Mouse (Mus musculus) left cerebral cortex, postnatal 25 days (tissue): Measurements from ENCODE around the gene Fkbp6. TPM values are rescaled to one million over a fixed set of nuclear protein-coding genes. Genes with fewer than 3 reads are reported as not detected.
"Not testable (repeated sequence)": the region's sequence is repeated elsewhere in the genome, so short reads cannot be mapped to it uniquely, and the experiment has no call there.

Source experiments
- DNase-seq, 2 experiments: peaks; one replicate each; pipeline ENCODE4 v3.0.0; 2022; ENCODE audit warnings: low spot score in 2 of 2, mixed read lengths in 1 of 2
- intact Hi-C: fragments of 180-260 bp; cut with DNase I; formaldehyde crosslinking; loops from one replicate; pipeline ENCODE4 v1.15.1; 2025
- total RNA-seq, 2 experiments: library from RNA; stranded (reverse); gene quantifications; 2 replicates each; pipeline ENCODE4 v1.2.3; 2021

Gene Fkbp6
- under 1 TPM in 1 of 2 experiments, not detected in 1; 0.50 TPM for total RNA-seq

DNA sequence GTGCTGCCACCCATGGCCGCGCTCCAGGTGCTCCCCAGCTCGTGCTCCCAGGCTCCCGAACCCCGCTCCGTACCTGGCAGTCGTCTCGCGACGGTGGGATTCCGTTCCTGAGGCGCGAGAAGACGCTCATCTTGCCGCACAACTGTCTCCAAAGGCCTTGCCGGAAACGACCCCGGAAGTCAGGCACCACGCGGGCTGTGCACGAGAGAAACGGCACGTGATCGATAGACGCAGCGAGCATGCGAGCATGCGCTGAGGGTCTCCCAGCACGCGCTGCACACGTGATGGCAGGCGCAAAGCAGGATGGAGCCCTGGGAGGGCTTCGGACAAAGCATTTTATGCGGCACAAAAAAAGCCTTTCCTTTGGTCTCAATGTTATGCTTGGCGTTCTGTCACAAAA lies at the start of gene Fkbp6:
Gene Fkbp6 (minus strand): TSS at position 183 of the 400 bp plus-strand sequence.
- intact Hi-C loops = loop anchor here (5.0 kb wide), 1 partner anchor 223 kb away; no protein-coding TSS in a partner anchor
- DNase-seq = no peak

DNA sequence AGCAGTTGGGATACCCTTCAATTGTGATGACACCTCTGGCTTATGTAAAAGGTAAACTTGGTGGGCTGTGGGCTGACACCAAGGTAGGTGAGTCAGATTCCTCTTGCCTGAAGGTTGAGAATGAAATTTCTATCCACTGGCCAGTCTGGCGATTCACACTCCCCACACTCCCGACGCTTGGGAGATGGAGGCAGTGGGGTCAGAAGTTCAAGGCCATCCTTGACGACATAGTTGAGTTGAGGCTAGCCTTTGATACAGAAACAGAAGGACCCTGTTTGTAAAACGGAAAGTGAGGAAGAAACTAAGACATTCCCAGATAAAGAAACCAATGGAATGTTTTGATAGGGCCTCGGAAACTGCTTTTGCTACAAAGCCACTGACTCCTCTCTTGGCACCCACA lies 49.5 kb upstream of the Fkbp6 start:
- DNase-seq = no peak
- intact Hi-C loops = loop anchor here (5.0 kb wide), 2 partner anchors 148 to 363 kb away; partner anchors contain the start of gene Hip1

DNA sequence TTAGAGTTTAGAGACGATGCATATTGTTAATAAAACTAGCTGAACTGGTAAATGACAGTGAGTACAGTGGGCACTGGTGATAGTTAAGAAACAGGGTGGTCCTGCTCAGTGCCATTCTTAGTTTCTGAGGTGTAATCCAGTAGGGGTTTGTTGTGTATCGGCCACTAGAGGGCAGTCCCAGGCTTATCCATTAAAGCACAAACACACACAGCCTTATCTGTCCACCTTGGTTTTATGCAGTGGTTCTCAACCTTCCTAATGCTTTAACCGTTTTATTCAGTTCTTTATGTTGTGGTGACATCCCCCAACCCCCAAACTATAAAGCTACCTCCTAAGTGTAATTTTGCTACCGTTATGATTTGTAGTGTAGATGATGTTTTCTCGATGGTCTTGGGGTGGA lies 46.0 kb upstream of the Fkbp6 start:
- peak; percentile 39 to 51 for DNase-seq
- intact Hi-C loops = loop anchor here (2.0 to 5.0 kb wide), 3 partner anchors 27 to 366 kb away; partner anchors contain the start of genes Hip1 and Nsun5

DNA sequence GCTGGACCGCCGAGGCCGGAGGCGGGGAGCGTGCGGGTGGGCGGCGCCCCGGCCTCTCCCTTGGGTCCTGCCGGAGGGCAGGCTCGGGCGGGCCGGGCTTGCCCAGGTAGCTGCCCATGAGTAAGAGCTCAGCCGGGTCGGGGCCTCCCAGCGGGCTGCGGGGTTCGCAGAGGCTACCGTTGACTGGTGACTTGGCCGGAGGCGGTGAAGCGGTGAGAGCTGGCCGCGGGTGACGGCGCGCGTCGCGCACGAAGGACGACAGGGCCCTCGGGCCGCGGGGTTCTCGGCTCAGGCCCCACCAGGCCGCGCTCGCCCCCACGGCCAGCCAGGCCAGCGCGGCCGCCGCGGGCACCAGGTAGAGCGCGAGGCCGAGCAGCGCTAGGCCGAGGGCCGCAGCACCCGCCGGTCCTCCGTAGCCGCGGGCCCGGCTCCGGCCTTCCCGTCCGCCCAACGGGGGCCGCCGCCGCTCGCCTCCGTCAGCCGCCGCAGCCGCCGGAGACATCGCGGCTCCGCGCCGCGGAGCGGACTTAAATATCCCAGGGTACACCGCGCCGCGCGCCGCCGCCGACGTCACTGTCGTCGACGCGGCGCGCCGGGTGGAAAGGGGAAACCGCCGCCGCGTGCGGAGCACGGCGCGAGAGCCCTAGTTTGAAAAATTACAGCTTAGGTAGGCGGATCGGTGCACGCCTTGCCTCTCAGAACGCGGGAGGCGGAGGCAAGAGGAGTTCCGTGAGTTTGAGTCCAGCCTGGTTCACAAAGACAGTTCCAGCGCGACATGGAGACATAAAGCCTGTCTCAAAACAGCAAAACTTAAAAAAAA lies 44.4 kb upstream of the Fkbp6 start, which contains the start of gene Pom121:
Gene Pom121 (minus strand): TSS at position 543 of the 820 bp plus-strand sequence.
- peak; percentile 86 to 87 for DNase-seq
- intact Hi-C loops = loop anchor here (2.0 to 5.0 kb wide), 2 partner anchors 25 to 383 kb away; partner anchors contain the start of genes Mdh2, Nsun5 and Styxl1

DNA sequence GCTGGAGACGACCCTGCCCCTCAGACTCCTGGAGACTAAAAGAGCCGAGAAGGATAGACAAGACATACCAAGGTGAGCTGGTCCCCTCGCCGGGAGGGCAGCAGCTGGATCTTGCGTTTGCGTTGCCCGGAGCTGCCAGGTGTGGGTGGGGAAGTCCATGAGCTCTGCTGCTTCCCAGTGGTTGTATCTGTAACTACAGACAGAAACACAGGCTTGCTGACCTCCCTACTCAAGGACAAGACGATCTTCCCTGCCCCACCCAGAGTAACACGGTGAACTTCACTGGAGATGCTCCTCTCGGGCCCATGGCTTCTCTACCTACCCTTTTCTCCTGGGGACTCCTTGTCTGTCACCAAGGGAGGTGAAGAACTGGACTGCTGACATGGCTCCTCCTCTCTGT lies 33.9 kb upstream of the Fkbp6 start:
- intact Hi-C loops = no loop called here
- DNase-seq = no peak

DNA sequence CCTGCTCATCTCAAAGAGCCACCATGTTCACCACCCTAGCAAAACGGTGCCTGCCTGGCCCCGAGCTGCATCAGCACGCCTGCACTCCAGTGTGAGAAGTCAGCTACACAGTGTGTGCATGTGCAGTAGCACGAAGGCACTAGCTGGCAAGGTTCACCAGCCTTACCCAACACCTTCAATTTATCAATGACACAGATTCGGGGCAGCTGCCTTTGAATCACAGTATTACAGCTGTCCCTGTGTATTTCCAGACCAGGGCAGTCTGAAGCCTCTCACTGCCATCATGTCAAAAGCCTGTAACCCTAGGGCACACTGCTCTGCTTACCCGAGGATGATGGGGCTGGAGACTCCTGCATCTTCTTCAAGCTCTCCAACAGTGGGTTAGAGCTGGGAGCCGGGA lies 32.9 kb upstream of the Fkbp6 start:
- intact Hi-C loops = no loop called here
- DNase-seq = no peak

DNA sequence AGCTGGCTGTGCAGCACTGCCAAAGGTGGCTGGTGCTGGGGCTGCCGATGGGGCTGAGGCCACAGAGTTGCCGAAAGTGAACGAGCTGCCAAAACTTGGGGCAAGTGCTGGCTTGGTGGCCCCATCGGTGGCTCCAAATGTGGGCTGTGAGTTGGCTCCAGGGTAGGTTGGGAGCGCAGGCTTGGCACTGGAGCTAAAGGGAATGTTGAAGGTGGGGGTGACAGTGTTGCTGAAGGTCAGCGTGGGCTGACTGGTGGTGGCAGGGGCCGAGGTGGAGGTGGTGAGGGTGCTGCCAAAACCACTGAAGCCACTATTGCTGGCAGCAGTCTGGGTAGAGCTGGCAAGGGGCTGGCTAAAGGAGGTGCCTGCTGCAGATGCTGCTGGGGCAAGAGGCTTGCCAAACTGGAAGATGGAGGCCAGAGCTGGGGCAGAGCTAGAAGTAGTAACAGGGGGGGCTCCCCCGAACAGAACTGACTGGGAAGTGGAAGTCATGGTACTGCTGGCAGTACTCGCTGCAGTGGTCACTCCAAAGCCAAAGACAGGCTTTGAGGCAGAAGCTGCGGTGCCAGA lies 31.6 kb upstream of the Fkbp6 start:
- intact Hi-C loops = no loop called here
- DNase-seq = no peak

DNA sequence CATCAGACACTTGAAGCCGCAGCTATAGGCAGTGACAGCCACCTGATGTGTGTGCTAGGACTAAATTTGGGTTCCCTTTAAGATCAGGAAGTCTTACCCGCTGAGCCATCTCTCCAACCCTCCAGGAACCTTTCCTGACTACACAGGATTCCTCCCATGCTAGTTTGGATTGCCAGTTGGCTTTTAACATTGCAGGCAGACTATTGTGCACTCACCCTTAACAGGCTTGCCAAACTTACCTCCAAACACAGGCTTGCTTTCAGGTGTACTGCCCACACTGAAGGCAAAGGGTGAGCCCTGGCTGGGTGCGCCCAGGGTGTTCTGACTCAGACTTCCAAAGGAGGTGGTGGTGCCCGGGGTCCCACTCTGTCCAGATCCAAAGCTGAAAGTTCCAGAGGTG lies 30.8 kb upstream of the Fkbp6 start:
- DNase-seq = no peak
- intact Hi-C loops = no loop called here

DNA sequence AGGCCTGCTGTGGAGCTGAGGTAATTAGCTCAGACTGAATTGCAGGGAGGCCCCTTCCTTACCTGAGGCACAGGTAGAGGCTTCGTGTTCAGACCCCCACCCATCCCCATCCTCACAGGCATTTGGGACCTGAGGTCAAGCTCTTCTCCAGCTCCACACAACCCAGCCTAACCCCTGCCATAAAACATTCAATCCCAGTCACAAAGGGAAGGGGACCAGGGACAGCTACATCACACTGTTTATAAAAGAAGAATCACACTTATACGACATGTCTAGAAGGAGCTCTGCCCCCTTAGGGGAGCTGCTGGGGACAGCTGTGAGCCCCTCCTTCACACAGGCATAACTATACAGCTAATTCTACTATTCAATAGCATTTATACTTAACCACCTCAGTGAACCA lies 26.5 kb upstream of the Fkbp6 start:
- intact Hi-C loops = no loop called here
- DNase-seq = no peak

DNA sequence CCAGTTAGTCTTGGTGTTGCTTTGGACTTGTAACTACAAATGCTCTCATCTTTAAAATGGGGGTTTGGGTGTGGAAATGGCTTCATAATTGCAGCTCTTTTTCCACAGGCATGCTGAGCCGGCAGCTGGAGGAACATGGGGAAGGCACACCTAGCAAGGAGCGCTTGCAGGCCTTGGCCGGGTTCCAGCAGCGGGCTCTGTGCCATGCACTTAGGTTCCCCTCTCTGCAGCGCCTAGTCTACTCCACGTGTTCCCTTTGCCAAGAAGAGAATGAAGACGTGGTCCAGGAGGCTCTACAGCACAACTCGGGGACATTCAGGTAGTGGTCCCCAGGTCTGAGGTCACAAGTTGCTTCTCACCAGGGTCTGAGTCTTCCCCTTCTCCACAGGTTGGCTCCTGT lies 25.3 kb upstream of the Fkbp6 start:
- intact Hi-C loops = no loop called here
- no peak for DNase-seq

DNA sequence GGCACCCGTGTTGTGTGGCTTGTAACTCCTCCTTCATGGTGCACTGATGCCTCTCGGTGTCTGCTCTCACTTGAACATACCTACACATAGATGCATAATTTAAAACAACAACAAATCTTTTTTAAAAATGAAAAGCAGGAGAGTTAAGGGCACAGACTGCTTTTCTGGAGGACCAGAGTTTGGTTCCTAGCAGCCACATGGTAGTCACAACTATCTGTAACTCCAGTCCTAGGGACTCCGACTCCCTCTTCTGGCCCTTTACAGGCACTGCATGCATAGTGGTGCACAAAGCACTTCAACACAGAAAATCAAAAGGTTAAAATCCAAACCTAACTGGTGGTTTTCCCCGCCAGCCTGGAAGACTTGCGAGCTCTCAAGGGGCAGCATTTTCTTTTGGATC lies 23.8 kb upstream of the Fkbp6 start:
- DNase-seq = no peak
- intact Hi-C loops = no loop called here

DNA sequence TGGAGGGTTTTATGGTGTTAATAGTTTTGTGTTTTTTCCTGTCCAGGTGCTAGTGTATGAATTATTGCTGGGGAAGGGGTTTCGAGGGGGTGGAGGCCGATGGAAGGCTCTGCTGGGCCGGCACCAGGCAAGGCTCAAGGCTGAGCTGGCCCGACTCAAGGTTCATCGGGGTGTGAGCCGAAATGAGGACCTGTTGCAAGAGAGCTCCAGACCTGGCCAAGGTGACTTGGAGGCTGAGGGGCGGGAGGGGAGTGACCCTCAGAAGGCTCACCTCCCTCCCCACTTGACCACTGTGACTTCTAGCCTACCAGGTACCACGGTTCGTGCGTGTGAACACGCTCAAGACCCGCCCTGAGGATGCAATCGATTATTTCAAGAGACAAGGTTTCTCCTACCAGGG lies 21.4 kb upstream of the Fkbp6 start:
- no peak for DNase-seq
- intact Hi-C loops = no loop called here

DNA sequence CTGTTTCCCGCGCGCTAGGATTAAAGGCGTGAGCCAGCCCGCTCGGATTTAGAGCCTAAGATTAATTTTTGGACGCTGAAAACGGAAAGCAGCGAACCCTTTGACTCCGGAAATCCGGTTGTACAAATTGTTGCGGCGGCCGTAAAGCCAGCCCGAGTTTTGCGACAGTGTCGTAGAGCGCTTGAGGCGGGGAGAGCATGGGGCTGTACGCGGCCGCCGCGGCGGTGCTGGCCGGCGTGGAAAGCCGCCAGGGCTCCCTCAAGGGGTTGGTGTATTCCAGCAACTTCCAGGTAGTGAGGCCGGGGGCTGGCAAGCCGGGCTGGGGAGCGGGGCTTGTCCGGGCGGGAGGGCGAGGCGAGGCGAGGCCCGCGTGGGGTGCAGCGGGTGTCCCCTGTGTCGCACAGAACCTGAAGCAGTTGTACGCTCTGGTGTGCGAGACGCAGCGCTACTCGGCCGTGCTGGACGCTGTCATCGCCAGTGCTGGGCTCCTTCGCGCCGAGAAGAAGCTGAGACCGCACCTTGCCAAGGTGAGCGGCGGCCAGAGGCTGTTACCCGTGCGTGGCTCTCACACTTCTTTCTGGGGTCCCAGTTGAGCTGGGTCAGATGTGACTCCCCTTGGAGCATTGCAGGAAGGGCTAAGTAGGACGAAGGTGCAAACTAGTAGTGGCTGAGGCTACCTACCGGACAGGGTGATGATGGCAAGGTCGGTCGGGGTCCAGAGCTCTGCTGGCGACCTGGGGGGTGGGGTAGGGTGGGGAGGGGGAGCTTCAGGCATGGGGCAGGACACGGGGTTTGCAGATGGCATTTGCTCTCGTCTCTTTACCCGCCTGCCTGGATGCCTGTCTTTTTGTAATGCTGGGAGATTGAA lies 20.2 kb upstream of the Fkbp6 start, which contains the start of gene Nsun5:
Gene Nsun5 (plus strand): TSS at position 167 of the 868 bp plus-strand sequence.
- intact Hi-C loops = loop anchor here (2.0 to 5.0 kb wide), 2 partner anchors 25 to 133 kb away; partner anchors contain the start of gene Pom121
- peak; percentile 89 to 95 for DNase-seq

DNA sequence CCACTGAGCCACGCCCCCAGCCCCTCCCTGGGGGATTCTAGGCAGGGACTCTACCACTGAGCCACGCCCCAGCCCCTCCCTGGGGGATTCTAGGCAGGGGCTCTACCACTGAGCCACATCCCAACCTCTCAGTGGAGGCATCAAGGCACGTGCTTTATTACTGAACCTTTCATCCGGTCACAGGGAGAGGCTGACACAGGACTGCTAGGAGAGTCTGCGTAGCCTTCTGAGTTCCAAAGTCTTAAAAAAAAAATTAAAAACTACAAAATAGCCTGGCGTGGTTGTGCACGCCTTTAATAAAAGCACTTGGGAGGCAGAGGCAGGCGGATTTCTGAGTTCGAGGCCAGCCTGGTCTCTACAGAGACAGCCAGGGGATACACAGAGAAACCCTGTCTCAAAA lies 19.4 kb upstream of the Fkbp6 start:
- not testable (repeated sequence) for DNase-seq
- intact Hi-C loops = loop anchor here (2.0 to 5.0 kb wide), 2 partner anchors 26 to 132 kb away; partner anchors contain the start of gene Pom121

DNA sequence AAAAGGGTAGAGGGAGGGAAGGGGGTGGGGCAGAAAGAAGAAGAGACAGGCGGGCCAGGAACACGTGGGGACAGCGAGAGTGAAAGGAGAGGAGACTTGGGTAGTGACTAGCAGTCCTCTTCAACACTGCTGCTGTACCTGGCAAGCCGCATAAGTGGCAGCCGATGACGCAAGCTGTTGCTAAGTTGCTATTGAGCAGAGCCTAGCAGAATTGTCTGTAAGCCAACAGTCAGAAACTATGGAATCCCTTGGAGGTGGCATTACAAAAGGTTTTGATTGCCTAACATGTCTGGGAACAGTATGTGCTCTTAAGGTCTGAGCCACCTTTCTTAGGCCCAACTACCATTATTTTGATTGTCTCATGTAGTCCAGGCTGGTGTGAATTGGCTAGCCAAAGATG lies 18.5 kb upstream of the Fkbp6 start:
- DNase-seq = no peak
- intact Hi-C loops = loop anchor here (2.0 to 5.0 kb wide), 2 partner anchors 26 to 131 kb away; partner anchors contain the start of gene Pom121

DNA sequence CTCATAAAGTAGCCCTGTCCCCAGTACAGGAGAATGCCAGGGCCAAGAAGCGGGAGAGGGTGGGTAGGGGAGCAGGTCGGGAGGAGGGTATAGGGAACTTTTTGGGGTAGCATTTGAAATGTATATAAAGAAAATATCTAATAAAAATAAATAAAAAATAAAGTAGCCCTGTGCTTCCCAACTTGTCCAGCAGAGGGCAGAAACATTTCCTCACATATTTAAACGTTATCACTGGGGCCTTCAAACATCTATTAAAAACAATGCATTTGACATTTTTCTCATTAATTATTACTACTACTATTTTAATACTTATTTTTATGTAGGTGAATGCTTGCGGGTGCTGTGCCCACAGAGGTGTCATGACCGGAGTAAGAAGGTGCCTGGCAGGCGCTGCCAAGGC lies 18.0 kb upstream of the Fkbp6 start:
- intact Hi-C loops = loop anchor here (2.0 to 5.0 kb wide), 2 partner anchors 27 to 131 kb away; partner anchors contain the start of gene Pom121
- DNase-seq = no peak

DNA sequence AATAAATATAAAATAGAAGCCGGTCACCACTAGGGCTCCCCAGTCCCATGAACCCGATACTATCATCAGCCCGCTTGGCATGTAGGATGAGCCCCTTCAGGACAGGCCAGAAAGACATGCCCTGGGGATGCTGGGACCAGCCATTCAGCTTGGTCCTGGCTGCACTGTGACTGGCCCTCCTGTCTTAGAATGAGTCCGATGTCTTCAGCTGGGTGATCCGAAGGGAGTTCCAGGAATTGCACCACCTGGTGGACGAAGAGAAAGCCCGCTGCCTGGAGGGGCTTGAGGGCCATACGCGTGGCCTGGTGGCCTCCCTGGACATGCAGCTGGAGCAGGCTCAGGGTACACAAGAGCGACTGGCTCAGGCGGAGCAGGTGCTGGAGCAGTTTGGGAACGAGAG lies 13.7 kb upstream of the Fkbp6 start:
- DNase-seq = no peak
- intact Hi-C loops = no loop called here

DNA sequence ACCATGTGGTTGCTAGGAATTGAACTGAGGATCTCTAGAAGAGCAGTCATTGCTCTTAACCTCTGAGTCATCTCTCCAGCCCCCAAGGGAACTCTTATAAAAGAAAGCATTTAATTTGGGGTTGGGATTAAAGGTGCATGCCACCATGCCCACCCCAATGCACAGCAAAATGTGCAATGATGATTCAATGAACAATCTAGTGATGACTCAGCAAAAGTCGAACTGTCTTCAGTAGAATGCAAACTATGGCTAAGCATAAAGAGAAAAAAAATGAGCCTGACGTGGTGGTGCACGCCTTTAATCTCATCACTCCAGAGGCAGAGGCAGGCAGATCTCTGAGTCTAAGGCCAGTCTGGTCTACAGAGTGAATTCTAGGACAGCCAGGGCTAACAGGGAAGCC lies 12.7 kb upstream of the Fkbp6 start:
- DNase-seq = no peak
- intact Hi-C loops = no loop called here

DNA sequence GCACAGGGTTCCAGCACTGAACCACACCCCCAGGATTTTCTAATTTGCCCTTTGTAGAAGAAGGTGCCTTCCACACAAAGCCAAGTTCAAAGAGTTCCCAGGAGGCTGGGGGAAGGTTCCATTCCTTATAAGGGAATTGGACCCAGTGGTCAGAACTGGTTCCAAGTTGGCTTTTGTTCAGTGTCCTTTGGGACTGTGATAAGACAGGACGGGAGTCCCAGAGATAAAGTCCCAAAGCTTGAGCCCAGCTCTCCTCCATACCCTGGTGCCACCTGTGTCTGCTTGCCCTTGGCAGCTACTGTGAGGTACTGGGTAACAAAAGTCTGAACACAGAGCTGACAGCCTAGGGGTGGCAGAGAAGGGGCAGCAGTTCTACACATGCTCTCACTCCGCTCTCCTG lies 9.9 kb upstream of the Fkbp6 start:
- intact Hi-C loops = no loop called here
- DNase-seq = no peak

DNA sequence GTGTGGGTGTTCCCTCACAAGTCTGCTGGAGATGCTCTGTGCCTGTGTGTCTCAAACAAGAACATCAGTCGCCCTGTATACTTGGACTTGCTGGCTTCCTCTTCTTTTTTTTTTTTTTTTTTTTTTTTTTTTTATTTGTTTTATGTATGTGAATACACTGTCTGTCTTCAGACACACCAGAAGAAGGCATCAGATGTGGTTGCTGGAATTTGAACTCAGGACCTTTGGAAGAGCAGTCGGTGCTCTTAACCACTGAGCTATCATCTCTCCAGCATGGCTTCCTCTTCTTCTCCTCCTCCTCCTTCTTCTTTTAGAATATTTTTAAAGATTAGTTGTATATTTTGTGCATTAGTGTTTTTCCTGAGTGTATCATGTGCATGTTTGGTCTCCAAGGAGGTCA lies 7.7 kb upstream of the Fkbp6 start:
- intact Hi-C loops = no loop called here
- DNase-seq = peak in 1 of 2 experiments; percentile 41
